Mouse (Mus musculus) megakaryocyte progenitor cell, adult 5-6 weeks (primary cell): Measurements from ENCODE around the gene Selenov. TPM values are rescaled to one million over a fixed set of nuclear protein-coding genes. Genes with fewer than 3 reads are reported as not detected.

Experiments used
- ATAC-seq: replicated peaks from 2 replicates; pipeline ENCODE4 v1.8.0; 2016; ENCODE audit warnings: mild to moderate bottlenecking, moderate TSS enrichment, inconsistent platforms; ENCODE audit not compliant: poor library complexity
- total RNA-seq, 2 experiments: library from RNA; stranded (forward) in 1 of 2; stranded (reverse) in 1 of 2; fragments of 157-497, 149-512 nt in 1 of 2; fragments of 200-1000 nt in 1 of 2; gene quantifications; 2 replicates each; pipeline versions ENCODE4 v1.2.3 to v1.2.4; 2015 to 2017

Selenov gene
- total RNA-seq (2015) (not detected in 2 replicates), total RNA-seq (2017) (not detected in 2 replicates)

DNA sequence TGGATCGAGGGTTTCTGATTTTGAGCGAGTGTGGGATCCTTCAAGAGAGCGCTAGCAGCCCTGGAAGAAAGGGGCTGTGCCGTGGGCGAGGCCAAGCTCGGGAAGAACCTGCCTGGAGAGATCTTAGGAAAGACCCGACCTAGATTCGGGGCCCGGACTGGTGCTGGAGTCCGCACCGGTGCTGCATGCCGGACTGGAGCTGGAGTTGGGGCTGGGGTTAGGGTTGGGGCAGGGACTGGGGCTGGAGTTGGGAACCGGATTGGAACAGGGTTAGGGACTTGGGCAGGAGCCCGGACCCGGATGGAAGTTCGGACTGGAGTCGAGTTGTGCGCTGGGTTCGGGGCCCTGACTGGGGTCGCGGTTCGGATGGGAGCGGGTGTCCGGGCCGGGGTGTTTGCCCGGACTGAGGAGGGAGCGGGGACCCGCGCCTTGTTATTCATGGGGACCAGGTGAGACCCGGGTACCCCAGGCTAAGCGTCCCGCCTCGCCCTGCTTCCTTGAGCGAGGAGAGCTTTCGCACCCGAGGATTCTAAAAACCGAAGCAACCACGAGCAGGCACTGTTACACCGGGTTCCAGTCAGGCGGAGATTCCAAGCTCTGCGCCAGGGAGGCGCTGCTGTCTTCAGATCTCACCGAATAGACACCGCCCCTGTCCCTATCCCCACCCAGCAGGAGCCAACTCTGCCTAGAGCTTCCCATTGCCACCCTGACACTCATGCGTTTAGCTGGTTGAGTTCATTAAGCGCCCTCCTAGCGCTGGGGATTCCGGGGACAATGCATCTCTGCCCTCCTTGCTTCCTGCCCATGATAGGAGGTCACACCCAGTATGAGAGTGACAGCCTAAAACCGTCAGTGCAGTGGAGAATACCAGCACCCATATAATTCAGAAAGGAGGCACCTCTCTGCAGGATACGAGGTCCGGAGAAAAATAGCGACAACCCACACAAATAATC lies at the start of gene Selenov:
Selenov (minus strand) TSS at position 549 of the 953 bp plus-strand sequence.
- peak; percentile 37; the same call in 1 of the 2 replicates for ATAC-seq

DNA sequence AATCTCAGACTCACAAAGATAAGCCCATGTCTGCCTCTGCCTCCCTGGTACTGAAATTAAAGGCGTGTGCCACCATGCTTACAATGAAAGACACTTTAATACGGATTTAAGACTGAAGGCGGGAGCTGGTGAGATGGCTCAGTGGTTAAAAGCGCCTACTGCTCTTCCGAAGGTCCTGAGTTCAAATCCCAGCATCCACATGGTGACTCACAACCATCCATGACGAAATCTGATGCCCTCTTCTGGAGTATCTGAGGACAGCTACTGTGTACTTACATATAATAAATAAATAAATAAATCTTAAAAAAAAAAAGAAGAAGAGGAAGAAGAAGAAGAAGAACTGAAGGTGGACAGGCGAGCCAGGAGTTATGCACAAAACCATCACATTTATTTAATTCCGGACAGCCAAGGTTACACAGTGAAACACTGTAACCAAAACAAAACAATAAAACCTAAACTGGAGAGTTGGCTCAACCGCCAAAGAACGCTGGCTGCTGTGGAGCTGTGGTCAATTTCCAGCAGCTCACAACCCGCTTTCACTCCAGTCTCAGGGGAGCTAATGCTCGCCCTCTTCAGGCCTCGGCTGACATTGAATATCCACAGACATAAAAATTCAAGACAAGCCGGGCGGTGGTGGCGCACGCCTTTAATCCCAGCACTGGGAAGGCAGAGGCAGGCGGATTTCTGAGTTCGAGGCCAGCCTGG lies 48.4 kb upstream of the Selenov start:
- ATAC-seq: peak; percentile 71

DNA sequence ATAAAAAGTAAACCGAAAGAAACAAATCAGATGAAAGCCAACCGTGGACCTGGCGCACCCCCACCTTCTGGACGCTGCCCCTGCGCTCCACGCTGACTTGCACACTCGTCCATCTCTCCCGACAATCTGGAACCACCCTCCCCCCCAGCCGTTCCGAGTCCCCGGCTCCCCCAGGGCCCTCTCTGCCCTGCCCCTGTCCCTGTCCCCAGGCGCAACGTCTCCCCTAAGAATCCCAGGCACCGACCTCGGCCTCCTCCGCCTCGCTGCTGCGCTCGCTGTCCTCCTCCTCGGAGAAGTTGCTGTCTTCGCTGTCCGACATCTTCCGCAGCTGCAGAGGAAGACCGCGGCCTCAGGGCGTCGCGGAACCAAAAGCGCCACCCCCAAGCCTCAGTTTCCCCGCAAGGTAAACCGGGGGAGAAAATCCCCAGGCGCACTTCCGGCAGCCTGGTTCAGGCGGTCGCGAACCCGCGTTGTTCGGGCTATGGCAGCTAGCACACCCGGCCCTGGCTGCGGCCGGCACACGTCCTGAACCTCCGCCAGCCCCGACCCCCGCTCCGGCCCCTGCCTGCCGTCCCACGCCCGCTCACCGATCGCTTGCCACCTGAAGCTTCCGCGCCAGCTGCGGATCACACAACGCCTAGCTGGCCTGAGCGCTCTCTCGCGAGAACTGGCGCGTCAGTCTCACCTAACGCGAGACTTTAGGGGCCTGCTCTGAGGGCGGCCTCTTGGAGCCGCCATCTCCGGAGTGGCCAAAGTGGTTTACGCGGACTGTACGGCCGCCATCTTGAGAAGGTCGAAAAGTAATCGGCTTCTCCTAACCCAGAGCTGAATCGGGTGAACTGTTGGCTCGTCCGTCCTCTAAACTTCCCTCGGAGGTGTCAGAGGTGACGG lies 47.4 kb upstream of the Selenov start, which contains the start of gene Supt5:
Supt5 (minus strand) TSS at position 639 of the 891 bp plus-strand sequence.
- ATAC-seq: peak; percentile 95

DNA sequence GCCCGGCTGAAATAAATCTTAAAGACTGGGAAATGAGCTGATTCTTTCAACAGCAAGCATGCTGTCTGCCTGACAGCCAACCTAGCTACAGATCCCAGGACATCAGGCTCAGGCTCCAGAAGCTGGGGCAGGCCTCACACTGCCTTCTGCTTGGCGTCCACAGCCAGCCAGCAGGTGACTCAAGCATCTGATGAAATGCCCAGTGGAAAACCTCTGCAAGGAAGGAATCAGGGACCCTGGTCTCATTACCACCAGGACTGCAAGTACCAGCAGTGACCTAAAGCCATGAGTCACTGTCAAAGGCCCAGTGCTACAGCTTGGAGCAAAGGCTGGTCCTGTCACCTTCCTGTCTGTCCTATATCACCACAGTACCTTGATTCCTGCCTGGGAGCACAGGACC lies 44.5 kb upstream of the Selenov start:
- ATAC-seq: no peak

DNA sequence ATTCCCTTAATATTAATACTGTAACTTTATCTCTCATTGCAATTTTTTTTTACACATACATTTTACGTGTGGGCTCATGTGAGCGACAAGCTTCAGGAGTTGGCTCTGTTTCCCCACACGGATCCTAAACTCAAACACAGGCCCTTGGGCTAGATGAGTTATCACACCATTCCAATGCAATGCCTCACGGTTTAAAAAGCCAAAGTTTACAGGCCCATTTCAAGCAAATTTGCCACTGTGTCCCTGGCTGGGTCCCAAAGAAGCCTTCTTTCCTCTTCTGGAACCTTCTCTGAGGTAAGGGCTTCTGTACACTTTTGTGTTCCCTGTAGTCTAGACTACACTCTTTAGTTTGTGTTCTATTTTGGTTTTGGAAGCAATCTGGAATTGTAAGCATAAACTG lies 43.5 kb upstream of the Selenov start:
- ATAC-seq: no peak

DNA sequence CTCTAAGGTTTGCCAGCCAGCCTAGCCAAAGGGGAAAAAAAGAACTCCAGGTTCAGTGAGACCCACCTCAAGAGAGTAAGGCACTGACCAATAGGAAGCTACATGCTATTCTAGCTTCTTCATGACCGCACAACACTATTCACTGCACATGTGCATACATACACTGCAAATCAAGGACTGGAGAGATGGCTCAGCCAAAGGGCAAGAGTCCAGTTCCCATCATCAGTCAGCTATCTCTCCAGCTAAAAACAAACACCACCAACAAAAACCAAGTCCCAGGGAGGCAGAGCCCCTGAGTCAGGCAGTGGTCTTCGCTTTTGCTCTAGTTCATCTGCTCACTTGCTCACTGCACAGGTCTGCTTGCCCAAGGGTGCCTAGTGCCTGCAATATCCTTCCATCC lies 37.3 kb upstream of the Selenov start:
- ATAC-seq: no peak

DNA sequence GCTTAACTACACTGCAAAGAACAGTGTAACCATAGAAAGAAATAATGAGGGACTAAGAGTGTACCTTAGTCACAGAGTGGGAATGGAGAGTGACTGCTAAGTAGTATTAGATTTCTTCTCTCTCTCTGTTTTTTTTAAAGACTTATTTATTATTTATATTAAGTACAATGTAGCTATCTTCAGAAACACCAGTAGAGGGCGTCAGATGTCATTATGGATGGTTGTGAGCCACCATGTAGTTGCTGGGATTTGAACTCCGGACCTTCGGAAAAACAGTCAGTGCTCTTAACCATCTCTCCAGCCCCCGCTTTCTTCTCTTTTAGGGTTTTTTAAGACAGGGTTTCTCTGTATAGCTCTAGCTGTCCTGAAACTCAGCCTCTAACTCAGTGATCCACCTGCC lies 35.5 kb upstream of the Selenov start:
- no peak for ATAC-seq

DNA sequence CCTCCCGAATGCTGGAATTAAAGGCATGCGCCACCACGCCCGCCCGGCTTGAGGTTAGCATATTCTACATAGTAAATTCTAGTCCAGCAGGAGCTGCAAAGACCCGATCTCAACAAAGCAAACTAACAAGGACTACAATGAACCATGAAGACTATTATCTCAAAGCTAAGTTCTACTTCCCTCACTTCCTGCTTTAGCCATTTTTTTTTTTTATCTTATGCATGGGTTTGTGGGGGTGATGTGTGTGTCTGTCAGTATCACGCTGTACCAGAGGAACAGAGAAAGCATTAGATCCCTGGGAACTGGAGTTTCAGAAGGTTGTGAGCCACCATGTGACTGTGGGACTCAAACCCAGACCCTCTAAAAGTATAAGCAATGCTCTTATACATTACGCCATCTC lies 34.3 kb upstream of the Selenov start:
- no peak for ATAC-seq

DNA sequence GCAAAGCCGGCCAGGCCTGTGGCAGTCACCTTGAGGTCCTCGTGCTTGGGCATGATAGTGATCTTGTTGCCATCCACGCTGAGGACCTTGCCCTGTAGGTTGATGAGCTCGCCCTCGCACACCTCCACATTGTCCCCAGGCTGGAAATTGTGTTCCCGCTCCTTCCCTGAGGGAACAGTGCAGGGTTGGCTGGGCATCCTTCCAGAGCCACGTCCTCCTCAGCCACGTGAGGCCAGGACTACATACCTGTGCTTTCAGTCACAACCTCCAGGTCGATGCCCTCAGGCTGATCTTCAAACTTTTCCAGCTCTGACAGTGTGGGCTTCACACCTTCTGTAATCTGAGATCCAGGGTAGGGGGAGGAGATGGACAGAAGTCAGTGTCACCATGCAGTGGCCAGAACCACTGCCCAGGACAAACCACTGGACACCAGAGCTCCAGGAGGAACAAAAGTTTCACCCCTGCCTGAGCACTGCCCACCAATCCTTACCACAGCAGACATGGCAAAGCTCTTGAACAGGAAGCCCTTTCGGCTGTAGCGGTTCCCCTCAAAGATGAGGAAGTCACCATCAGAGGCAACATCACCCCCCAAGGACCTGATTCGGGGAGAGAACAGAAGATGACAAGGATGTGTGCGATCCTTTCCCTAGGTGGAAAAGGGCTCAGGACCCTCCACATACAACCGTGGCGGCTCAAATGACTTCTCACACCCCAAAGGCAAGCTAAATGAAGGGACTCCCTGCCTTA lies 31.2 kb upstream of the Selenov start:
- ATAC-seq: peak; percentile 88

DNA sequence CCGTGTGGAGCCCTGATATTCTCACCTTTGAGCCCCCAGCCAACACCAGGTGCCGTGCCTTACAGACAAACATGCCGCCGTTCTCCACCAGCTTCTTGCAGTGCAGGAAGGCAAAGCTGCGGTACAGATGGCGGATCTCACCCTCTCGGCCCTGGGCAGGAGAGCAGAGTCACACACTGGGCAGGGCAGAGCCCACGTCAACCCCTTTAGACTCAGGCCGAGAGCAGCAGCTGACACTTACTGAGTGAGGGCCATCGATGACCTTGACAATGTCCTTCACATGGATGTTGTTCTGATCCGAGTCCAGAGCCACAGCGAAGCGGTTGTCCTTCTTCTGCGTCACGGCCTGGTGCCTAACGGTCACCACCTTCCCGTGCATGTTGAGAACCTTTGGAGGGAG lies 27.7 kb upstream of the Selenov start:
- no peak for ATAC-seq

DNA sequence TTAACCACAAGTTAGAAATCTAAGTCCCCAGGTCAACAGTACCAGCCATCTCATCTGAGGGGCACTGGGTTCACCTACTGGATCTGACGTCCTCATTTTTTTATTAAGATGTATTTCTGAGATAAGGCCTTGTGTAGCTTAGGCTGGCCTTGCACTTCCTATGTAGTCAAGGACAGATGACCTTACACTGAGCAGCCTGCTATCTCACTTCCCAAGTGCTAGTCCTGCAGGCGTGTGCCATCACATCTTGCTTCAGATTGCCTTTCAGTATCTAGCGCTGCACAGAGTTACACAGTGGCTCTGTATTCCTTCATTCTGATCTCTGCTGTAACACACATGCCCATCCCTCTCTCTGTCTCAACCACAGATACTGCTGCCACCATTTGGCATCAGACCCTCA lies 27.1 kb upstream of the Selenov start:
- no peak for ATAC-seq

DNA sequence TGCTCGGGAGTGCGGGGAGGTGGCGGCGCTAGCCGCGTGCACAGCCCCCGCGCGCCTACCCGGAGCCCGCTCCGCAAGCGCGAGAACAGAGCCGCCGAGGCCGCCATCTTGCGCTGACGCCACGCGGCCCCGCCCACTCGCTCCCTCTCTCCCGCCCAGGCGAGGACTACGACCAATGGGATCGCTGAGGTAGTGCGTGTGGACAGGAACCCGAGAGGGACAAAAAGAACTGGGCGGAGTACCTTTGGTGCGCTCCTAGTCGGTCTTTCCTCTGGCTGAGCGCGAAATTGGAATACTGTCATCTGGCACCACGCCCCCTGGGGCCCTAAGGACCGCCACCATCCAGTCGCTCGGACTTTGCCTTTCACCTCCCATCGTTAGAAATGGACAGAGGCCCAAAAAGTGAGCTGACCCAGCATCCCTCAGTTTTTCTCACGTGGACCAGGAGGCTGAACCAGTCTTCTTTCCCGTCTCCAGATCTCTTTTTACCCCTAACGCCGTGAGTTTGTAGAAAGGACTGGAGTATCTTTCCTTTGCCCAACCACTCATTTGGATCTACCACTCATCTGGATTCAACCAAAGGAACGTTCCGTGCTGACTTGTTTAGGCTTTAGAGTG lies 21.0 kb upstream of the Selenov start, which contains the start of gene Timm50:
Timm50 (minus strand) TSS at position 147 of the 618 bp plus-strand sequence.
- ATAC-seq: peak; percentile 99

DNA sequence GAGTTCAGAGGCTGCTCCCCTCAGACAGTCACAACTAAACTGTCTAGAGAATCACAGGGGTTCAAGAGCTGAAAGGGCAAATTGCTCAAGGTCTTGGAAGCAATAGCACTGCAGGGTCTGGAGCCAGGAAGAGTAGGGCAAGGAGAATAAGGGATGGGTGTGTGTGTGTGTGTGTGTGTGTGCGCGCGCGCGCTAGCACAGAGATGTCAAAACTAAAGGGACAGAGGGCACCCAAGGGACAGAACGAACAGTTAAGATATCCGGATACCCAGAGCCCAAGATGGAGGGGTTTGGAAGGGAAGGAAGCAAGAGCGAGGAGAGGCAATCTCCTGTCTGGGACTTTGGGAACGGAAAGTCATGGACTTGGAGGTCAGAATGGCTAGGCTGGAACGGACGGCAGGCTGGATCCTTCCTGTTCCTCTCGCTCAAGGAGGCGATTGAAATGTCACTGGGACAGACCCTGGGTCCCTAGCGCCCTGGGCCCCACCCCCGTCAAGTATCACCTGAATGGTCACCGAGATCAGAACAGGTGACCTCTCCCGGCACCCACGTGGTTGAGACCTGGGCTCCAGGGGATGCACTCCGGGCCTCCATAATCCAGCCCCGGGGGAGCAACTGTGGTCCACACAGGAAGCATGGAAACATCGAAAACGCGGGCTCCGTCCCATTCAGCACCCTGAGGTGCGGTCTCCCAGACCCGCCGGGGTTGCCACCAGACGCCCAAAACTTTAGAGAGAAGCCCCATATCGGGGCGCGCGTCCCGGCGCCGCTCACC lies 20.4 kb upstream of the Selenov start:
- peak; percentile 12 for ATAC-seq

DNA sequence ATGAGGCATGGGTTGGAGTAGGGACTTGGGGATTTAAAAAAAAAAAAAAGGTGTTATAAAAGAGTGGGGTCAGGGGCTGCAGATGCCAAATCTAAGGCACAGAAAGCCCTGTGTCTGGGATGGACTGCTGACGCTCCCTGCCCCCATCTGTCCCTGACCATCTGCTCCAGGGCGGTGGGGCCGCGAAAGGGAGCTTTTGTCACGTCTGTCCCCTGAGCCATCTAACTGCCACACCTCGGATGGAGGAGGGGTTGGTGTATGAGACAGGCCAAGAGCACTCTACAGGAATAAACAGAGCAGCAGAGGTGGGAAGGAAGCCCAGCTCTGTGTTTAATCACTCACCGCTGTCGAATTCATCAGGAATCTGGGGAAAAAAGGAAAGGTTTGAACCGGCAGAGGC lies 18.8 kb upstream of the Selenov start:
- no peak for ATAC-seq

DNA sequence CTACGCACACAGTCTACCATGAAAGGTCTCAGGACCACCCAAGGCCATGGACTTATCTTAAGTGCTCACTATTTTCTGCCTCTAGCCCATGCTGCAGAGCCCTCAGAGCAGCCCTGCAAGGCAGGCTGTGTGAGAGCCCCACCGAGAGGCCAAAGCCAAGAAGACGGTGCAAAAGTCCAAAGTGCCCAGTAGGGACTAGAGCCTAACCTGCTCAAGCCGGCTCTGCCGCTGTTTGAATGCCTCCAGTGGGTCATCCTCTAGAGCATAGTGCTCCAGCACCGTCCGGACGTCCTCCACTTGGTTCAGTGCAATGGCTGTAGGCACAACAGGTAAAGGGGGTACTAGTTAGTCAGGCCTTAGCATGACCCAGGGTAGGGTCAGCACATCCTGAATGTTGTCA lies 15.2 kb upstream of the Selenov start:
- no peak for ATAC-seq

DNA sequence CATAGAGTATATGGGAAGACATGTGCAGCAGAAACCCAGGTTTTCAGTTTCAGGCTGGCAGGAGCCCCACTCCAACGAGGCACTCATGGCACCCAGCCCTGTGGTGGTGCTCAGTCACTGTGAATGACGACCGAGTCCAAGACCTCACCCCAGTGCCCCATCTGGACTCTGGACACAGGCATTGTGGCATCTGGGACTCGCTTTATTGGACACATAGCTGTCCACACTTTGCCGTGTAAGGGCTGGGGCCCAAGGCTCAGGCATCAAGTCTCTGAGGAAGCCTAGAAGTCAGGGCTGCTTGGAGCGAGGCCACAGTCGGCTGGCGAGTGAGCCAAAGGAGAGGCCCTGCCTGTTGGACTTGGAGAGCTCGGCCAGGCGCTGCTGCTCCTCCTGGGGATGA lies 14.7 kb upstream of the Selenov start:
- ATAC-seq: no peak

DNA sequence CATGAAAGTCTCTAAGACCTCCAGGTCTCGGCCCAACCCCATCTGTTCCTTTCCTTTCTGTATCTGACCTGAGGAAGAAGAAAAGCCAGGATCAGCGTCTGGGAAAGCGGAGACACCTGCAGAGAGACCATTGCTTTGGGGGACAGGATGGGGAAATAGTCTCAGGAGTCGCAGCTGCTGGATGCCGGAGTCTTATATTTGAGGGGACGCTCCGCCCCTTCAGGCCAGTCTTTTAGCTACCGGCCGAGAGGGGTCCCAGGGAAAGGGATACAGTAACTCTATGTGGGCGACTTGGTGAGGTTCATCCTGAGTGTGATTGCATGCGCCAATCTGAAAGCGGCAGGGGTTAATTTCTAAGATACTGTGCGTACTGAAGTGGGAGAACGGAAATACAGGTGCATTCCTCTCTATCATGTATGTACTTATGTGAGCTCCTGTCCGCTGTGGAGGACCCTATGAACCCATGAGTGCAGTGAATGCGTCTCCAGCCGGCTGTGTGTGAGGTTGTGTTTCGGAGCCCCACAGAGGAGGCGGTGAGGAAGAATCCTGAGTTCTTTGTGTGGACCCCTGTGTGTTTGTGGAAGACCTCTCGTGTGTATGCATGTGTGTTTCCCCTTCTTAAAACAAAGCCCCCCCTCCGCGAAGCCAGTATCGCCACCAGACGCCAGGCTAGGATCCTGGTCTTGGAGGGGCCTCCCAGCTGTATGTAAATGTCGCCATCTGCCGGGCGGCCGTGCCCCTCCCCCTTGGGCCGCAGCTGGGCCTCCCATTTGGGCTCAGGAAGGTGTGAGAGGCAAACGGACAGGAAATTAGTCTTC lies 10.8 kb upstream of the Selenov start, which contains the start of gene Dll3:
Dll3 (minus strand) TSS at position 623 of the 818 bp plus-strand sequence.
- peak; percentile 67 for ATAC-seq
